Mouse (Mus musculus): ENCODE results near the gene Cfap157.

DNA sequence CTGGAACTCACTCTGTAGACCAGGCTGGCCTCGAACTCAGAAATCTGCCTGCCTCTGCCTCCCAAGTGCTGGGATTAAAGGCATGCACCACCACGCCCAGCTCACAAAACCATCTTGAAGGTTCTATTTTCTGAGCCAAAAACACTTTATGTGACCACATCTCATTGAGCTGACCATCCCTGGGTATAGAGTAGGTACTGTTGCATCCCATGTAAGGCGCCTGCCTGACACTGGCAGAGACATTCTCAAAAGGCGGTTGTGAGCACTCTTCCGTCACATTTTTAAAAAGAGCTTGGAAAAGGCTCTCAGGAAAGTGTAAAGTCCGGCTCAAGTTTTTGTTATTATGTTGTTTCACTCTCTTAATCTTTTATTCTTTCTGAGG is 27.6 kb downstream of the Cfap157 start:
- TF ChIP-seq CTCF (IDR thresholded peaks at IDR 0.05; ENCODE audit: control insufficient read depth, insufficient read depth, low read length) = no peak
- TF ChIP-seq POLR2A (IDR thresholded peaks at IDR 0.05; ENCODE audit: borderline replicate concordance, control insufficient read depth, low read depth, low read length) = no peak

Data from bone marrow, adult 2 months (tissue).